Mouse (Mus musculus): ENCODE measurements at regions not wholly inside any gene's neighbourhood (a gene's known extent, or its start where the extent isn't known, plus 50 kb on each side); places are given as distances from the start of the nearest gene placed in this dataset.

DNA sequence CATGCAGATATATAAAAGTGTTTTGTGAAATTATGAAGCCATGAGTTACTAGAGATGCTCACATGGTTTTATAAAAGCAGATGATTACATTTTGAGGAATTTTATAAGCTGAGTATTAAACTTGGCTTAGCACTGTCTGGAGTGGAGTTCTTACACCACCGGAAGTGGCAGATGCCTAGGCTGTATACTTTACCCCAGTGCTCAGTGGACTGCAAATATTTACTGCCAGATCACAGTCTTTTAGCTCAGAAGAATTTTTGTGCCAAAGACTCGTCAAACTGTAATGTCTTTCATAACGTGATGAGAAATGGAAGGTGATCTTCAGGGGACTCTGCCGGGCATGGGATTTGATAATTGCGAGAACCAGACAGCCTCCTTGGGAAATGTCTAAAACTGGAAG, 136.1 kb upstream of the 9330182O14Rik start:
- no peak for DNase-seq (ENCODE audit: low spot score)

GRCm38 (mm10) chr15:40000022-40000421, 134.1 kb upstream of the 9330182O14Rik start:
- DNase-seq (ENCODE audit: low spot score) = no peak

DNA sequence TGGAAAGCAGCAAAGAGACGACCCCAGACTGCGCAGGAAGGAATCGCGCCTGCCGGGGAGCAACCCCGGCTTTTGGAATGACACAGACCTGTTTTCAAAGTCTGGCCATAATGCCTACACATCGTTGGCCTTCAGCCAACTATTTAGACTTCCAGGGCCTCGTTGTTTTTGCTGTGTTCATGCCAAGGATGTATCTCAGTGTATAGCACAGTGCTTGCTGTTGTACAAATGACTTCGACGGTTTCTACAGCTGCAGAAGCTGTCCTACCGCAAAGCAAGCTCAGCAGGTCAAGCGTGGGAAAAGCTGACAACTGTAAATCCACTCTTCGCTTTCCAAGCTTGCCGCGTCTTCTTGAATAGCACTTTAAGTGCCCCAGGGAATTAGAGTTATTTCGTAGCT, 129.1 kb upstream of the 9330182O14Rik start:
- DNase-seq (ENCODE audit: low spot score) = no peak

GRCm38 (mm10) chr15:40007844-40008243, 126.3 kb upstream of the 9330182O14Rik start:
- DNase-seq (ENCODE audit: low spot score) = no peak

- DNase-seq (ENCODE audit: low spot score) = no peak
These were observed 120.3 kb upstream of the 9330182O14Rik start for GRCm38 (mm10) chr15:40013833-40014232.

- DNase-seq (ENCODE audit: low spot score) = no peak
These were observed 117.1 kb upstream of the 9330182O14Rik start for GRCm38 (mm10) chr15:40017019-40017418.

GRCm38 (mm10) chr15:40017597-40017996, 116.6 kb upstream of the 9330182O14Rik start:
- DNase-seq (ENCODE audit: low spot score) = no peak

- DNase-seq (ENCODE audit: low spot score) = no peak
These were observed 115.9 kb upstream of the 9330182O14Rik start for GRCm38 (mm10) chr15:40018047-40018791.

GRCm38 (mm10) chr15:40018792-40019151, 115.4 kb upstream of the 9330182O14Rik start:
- no peak for DNase-seq (ENCODE audit: low spot score)

DNA sequence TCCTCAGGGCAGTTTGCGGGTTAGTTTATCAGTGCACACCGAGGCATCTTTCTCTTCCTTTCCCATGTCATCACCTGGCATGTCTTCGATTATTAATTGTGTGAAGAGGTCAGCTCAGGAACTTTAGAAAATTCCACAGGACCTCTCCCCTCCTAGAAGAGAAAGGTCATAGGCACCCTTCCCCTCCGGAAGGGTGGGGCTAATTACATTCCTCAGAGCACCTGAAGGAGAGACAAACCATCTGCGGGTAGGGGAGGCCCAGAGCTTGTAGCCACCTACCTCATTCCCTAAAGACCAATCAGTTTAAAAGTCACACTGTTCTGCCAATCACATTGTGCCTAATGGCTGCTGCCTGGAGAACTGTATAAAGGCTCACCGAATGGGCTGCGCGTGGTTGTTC, 114.9 kb upstream of the 9330182O14Rik start:
- no peak for DNase-seq (ENCODE audit: low spot score)

GRCm38 (mm10) chr15:40020097-40020496, 114.1 kb upstream of the 9330182O14Rik start:
- no peak for DNase-seq (ENCODE audit: low spot score)

GRCm38 (mm10) chr15:40020646-40021045, 113.5 kb upstream of the 9330182O14Rik start:
- DNase-seq (ENCODE audit: low spot score) = no peak

DNA sequence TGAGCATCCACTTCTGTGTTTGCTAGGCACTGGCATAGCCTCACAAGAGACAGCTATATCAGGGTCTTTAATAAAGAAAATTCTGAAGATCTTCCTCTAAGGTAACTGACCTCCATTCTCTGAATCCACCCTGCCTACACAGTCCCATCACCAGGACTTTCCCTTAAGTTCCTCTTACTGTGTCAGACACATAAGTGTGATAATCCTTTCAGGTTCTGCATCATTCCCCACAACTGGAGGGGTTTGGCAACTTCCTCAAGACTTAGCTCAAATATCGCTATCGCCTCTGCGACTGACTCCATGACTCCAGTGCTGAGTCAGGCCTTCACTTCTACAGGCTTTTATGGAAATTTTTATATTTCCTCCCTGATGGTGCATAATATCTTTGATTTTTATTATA, 111.0 kb upstream of the 9330182O14Rik start:
- no peak for DNase-seq (ENCODE audit: low spot score)

DNA sequence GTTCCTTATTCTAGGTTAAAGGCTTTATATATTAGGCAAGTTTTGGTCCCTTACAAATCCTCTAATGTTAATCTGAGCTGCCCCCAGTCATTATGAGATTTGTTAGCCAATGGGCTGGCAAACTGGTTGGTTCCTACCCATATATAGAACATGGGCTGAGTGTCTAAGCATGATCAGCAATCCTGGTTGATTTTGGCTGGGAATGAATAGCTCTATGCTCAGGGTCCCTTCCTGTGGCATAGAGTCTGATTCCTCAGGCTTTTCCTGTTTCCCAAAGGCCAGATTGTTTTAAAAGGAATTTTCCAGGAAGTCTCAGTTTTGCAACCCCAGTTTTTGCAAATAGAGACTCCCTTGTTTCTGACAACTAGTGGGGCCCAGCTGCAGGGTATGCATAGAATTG, 102.1 kb upstream of the 9330182O14Rik start:
- no peak for DNase-seq (ENCODE audit: low spot score)

DNA sequence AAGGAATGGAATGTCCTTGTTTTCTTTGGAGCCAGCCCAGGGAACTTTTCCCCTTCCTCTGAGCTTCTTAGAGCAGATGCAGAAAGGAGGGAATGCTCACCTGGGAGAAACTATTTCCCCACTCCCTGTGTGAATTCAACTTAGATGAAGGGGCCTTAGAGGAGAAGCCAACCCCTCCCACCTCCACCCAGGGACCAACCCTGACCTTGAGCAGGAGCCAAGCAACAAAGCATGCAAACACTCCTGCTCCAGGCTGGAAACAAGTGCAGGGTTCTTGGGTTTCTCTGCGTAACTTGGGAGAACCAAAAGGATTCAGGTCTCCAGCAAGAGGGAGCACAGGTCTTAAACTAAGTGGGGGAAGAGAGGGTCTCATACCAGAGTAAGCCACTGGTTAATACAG, 98.0 kb upstream of the 9330182O14Rik start:
- no peak for DNase-seq (ENCODE audit: low spot score)

GRCm38 (mm10) chr15:40037266-40037665, 96.9 kb upstream of the 9330182O14Rik start:
- DNase-seq (ENCODE audit: low spot score) = no peak

- DNase-seq (ENCODE audit: low spot score) = no peak
These were observed 87.9 kb upstream of the 9330182O14Rik start for GRCm38 (mm10) chr15:40046219-40046618.

GRCm38 (mm10) chr15:40047100-40047499, 87.1 kb upstream of the 9330182O14Rik start:
- DNase-seq (ENCODE audit: low spot score) = no peak

DNA sequence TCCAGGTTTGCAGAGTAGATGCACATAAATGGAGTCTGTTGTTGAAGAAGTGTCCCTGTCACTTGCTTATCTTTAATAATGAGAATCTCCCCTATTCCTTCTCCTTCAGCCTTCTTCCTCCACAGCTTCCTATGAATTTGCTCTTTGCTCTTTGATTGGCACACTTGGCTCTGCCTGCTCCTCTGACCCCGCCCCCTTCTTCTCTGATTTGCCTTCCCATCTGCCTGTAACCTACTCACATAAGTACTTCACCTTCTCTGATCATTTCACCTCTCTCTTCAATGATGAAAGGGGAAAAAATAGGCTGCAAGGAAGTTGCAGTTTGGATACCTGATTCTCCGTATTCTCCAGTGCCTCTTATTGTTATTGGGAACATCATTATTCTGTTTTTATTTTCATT, 66.1 kb upstream of the 9330182O14Rik start:
- no peak for DNase-seq (ENCODE audit: low spot score)

GRCm38 (mm10) chr15:40075334-40075893, 58.8 kb upstream of the 9330182O14Rik start:
- DNase-seq (ENCODE audit: low spot score) = peak; percentile 29

DNA sequence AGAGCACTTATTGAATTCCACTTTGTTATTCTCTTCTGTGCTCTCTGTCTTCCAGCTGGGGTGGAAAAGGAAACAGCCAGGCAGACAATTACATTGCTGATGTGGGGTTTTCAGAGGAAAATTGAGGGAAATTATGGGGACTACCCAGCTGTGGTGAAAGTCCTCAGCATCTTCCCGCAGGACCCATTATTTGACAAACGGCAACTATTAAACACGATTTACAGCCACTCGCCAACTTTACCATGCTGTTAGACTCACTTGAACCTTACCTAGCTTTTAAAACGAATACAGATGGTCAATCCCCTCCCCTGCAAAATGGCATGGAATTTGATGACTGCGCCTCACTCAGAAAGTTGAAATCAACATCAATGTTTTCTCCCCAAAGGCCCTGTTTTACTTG, 54.3 kb upstream of the 9330182O14Rik start:
- no peak for DNase-seq (ENCODE audit: low spot score)

Data from lung, postnatal 25 days (tissue).